Mouse (Mus musculus) CH12.LX (cell line): ENCODE measurements around the gene Lrrc3b. TPM values are rescaled to one million over a fixed set of nuclear protein-coding genes. Genes with fewer than 3 reads are reported as not detected.

Experiments used
- DNase-seq: peaks from one replicate; pipeline ENCODE4 v3.0.0-alpha.2; 2013; ENCODE audit errors: extremely low read depth
- H3K27ac ChIP-seq: 2 replicates; pipeline ENCODE4 v1.5.1; 2012; ENCODE audit warnings: low read depth, mild to moderate bottlenecking, control low read depth, moderate library complexity; ENCODE audit not compliant: insufficient read depth
- H3K27me3 ChIP-seq: replicated peaks from 2 replicates; pipeline ENCODE3; 2012; ENCODE audit warnings: inconsistent platforms
- H3K36me3 ChIP-seq, 2 experiments: replicated peaks in 1 of 2; 2 replicates each; pipeline versions ENCODE3 to v1.6.1; 2012; ENCODE audit warnings: inconsistent platforms in 1 of 2, low read length in 1 of 2, mild to moderate bottlenecking in 1 of 2, mixed read lengths in 1 of 2, moderate library complexity in 1 of 2; ENCODE audit not compliant: control insufficient read depth in 1 of 2, insufficient read depth in 1 of 2
- H3K4me1 ChIP-seq, 2 experiments: 2 replicates each; pipeline ENCODE4 v1.6.1; 2012; ENCODE audit warnings: inconsistent platforms in 1 of 2, moderate library complexity in 1 of 2; ENCODE audit not compliant: insufficient read depth in 2 of 2, control insufficient read depth in 1 of 2
- H3K4me2 ChIP-seq: 2 replicates; pipeline ENCODE4 v1.6.1; 2012; ENCODE audit warnings: low read depth, mild to moderate bottlenecking, control low read depth; ENCODE audit not compliant: poor library complexity, insufficient read depth, severe bottlenecking
- H3K4me3 ChIP-seq, 3 experiments: fragments of 150-350 bp in 1 of 3; sonication (generic) in 1 of 3; replicated peaks in 1 of 3; 2 replicates each; pipeline versions ENCODE3 to v1.5.1; 2011 to 2012; ENCODE audit warnings: low read depth in 2 of 3, low read length in 2 of 3, mild to moderate bottlenecking in 2 of 3, moderate library complexity in 2 of 3, control low read depth in 1 of 3, improper control_type of control experiment in 1 of 3, inconsistent platforms in 1 of 3, mixed read lengths in 1 of 3; ENCODE audit not compliant: poor library complexity in 1 of 3
- H3K79me2 ChIP-seq: replicated peaks from 2 replicates; pipeline ENCODE4 v1.6.1; 2012; ENCODE audit warnings: mild to moderate bottlenecking, moderate library complexity; ENCODE audit not compliant: control insufficient read depth, poor library complexity, insufficient read depth, severe bottlenecking; ENCODE audit errors: extremely low read depth
- H3K9ac ChIP-seq: 2 replicates; pipeline ENCODE4 v1.6.1; 2012; ENCODE audit warnings: low read depth, mild to moderate bottlenecking, control low read depth, moderate library complexity; ENCODE audit not compliant: insufficient read depth
- H3K9me3 ChIP-seq: replicated peaks from 2 replicates; pipeline ENCODE3; 2012; ENCODE audit warnings: low read length, inconsistent platforms, mixed read lengths
- BHLHE40 ChIP-seq: IDR thresholded peaks from 2 replicates; pipeline ENCODE4 v1.6.1; 2011; ENCODE audit warnings: mild to moderate bottlenecking, low read depth, low read length, improper control_type of control experiment
- CTCF ChIP-seq, 2 experiments: IDR thresholded peaks in 1 of 2; conservative IDR thresholded peaks in 1 of 2; 2 replicates each; pipeline ENCODE4 v1.5.1; 2011 to 2012; ENCODE audit warnings: low read depth in 2 of 2, low read length in 2 of 2, improper control_type of control experiment in 1 of 2, inconsistent platforms in 1 of 2, mild to moderate bottlenecking in 1 of 2, moderate library complexity in 1 of 2
- E2F4 ChIP-seq: IDR thresholded peaks from 2 replicates; pipeline ENCODE4 v1.6.1; 2011; ENCODE audit warnings: low read depth, low read length, improper control_type of control experiment; ENCODE audit not compliant: insufficient replicate concordance
- ELF1 ChIP-seq: IDR thresholded peaks from 2 replicates; pipeline ENCODE4 v1.6.1; 2014; ENCODE audit warnings: low read depth, mild to moderate bottlenecking, inconsistent platforms, low read length, improper control_type of control experiment
- EP300 ChIP-seq: IDR thresholded peaks from 2 replicates; pipeline ENCODE4 v1.6.1; 2011; ENCODE audit warnings: low read length, improper control_type of control experiment
- ETS1 ChIP-seq: conservative IDR thresholded peaks from 2 replicates; pipeline ENCODE4 v1.6.1; 2012; ENCODE audit warnings: low read depth, mild to moderate bottlenecking, inconsistent platforms, low read length, improper control_type of control experiment, moderate library complexity
- GABPA ChIP-seq: IDR thresholded peaks from 2 replicates; pipeline ENCODE4 v1.6.1; 2012; ENCODE audit warnings: low read depth, low read length, improper control_type of control experiment, inconsistent platforms; ENCODE audit not compliant: insufficient replicate concordance
- IRF4 ChIP-seq: IDR thresholded peaks from 2 replicates; pipeline ENCODE4 v1.6.1; 2014; ENCODE audit warnings: low read depth, mild to moderate bottlenecking, inconsistent platforms, low read length, improper control_type of control experiment
- JUND ChIP-seq: conservative IDR thresholded peaks from 2 replicates; pipeline ENCODE4 v1.6.1; 2011; ENCODE audit warnings: low read depth, low read length, improper control_type of control experiment
- KAT2A ChIP-seq: IDR thresholded peaks from 2 replicates; pipeline ENCODE4 v1.6.1; 2012; ENCODE audit warnings: low read length, improper control_type of control experiment, inconsistent platforms; ENCODE audit not compliant: insufficient replicate concordance
- MAZ ChIP-seq: IDR thresholded peaks from 2 replicates; pipeline ENCODE4 v1.6.1; 2012; ENCODE audit warnings: low read depth, mild to moderate bottlenecking, inconsistent platforms, low read length, improper control_type of control experiment, moderate library complexity
- MEF2A ChIP-seq: IDR thresholded peaks from 2 replicates; pipeline ENCODE4 v1.6.1; 2014; ENCODE audit warnings: low read depth, mild to moderate bottlenecking, inconsistent platforms, low read length, improper control_type of control experiment, borderline replicate concordance
- MXI1 ChIP-seq: IDR thresholded peaks from 2 replicates; pipeline ENCODE4 v1.6.1; 2011; ENCODE audit warnings: mild to moderate bottlenecking, low read depth, low read length, improper control_type of control experiment
- MYC ChIP-seq: IDR thresholded peaks from 2 replicates; pipeline ENCODE4 v1.6.1; 2011; ENCODE audit warnings: low read depth, mild to moderate bottlenecking, improper control_type of control experiment, low read length
- PAX5 ChIP-seq: IDR thresholded peaks from 2 replicates; pipeline ENCODE4 v1.6.1; 2012; ENCODE audit warnings: low read length, inconsistent platforms, mixed read lengths
- POLR2A ChIP-seq: IDR thresholded peaks from 2 replicates; pipeline ENCODE4 v1.6.1; 2011; ENCODE audit warnings: low read depth, mild to moderate bottlenecking, improper control_type of control experiment, low read length
- SIN3A ChIP-seq: IDR thresholded peaks from 2 replicates; pipeline ENCODE4 v1.6.1; 2012; ENCODE audit warnings: low read length, improper control_type of control experiment, inconsistent platforms
- SMC3 ChIP-seq: IDR thresholded peaks from 2 replicates; pipeline ENCODE4 v1.6.1; 2011; ENCODE audit warnings: low read depth, low read length, improper control_type of control experiment
- TCF12 ChIP-seq: IDR thresholded peaks from 2 replicates; pipeline ENCODE4 v1.6.1; 2014; ENCODE audit warnings: low read depth, mild to moderate bottlenecking, inconsistent platforms, low read length, improper control_type of control experiment
- USF2 ChIP-seq: conservative IDR thresholded peaks from 2 replicates; pipeline ENCODE4 v1.6.1; 2011; ENCODE audit warnings: low read depth, low read length, improper control_type of control experiment
- ZC3H11A ChIP-seq: IDR thresholded peaks from 2 replicates; pipeline ENCODE4 v1.6.1; 2012; ENCODE audit warnings: low read depth, mild to moderate bottlenecking, inconsistent platforms, low read length, improper control_type of control experiment
- ZKSCAN1 ChIP-seq: IDR thresholded peaks from 2 replicates; pipeline ENCODE4 v1.6.1; 2012; ENCODE audit warnings: low read depth, inconsistent platforms, low read length, improper control_type of control experiment, borderline replicate concordance
- ZMIZ1 ChIP-seq: IDR thresholded peaks from 2 replicates; pipeline ENCODE4 v1.6.1; 2012; ENCODE audit warnings: low read depth, mild to moderate bottlenecking, inconsistent platforms, low read length, improper control_type of control experiment
- ZNF384 ChIP-seq: IDR thresholded peaks from 2 replicates; pipeline ENCODE4 v1.6.1; 2012; ENCODE audit warnings: low read depth, low read length, improper control_type of control experiment, inconsistent platforms
- dilution Hi-C: fragments of 300-500 bp; cut with MboI; formaldehyde crosslinking; loops from 2 replicates; pipeline ENCODE4 v1.14.3; 2020; ENCODE audit warnings: low sequenced_read_pairs; ENCODE audit not compliant: extremely low pct_unique_long_range_greater_than_20kb, extremely low pct_ligation_motif_present
- in situ Hi-C: fragments of 300-500 bp; cut with MboI; formaldehyde crosslinking; loops from 3 replicates; pipeline ENCODE4 v1.14.3; 2019; ENCODE audit warnings: low sequenced_read_pairs, low pct_ligation_motif_present, low pct_unique_long_range_greater_than_20kb, mixed read lengths
- polyA plus RNA-seq: library from polyadenylated mRNA; unstranded; fragments of >175 nt; gene quantifications from 2 replicates; pipeline ENCODE4 v1.2.1, GENCODE M21; 2012; ENCODE audit warnings: low read depth; ENCODE audit not compliant: insufficient read length
- total RNA-seq, 2 experiments: library from RNA; depleted of rRNA; stranded (reverse); fragments of 300-350 nt in 1 of 2; fragments of >200 nt in 1 of 2; gene quantifications; 2 replicates each; pipeline ENCODE4 v1.2.3; 2012 to 2014

The Lrrc3b gene
- total and polyA plus RNA-seq, 3 experiments: not detected

DNA sequence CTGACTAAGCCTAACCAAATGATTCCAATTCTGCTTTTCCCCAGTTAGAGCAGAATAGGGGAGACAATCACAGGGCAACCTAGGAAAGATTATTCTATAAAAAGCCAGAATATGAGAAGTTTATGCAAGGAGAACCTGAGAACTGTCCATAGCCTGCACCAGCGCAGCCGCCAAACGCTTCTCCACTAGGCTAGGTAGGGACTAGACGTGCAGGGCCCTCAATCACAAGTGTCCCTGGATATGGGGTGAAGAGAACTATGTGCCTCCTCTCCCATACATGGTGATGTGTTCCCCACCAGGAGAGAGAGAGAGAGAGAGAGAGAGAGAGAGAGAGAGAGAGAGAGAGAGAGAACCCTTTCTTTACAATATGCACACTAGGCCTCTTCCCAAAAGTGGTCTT, 2.2 kb downstream of the Lrrc3b start:
- in situ Hi-C loops: no loop called here
- no peak overlapping the region for H3K4me2 ChIP-seq

DNA sequence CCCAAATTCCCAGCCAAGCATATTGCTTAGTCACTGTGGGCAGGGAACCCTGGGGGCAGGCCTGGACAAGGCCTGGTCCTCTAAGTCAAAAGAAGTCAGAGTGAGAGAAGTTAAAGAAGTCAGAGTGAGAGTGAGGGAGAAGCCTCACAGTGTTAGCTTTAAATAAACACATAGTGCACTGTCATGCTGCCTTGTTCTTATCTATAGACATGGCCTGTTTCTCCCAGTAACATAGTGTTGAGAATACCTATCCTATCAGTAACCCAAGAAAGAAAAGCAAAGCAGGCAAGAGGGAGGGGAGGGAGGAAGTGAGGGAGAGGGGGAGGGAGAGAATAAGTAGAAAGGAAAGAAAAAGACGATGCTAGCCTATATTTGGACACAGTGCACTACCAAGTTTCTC, 6.4 kb downstream of the Lrrc3b start:
- Histone ChIP-seq H3K79me2 (no peaks in the 10 kb centered on the region), H3K4me3 (no peak overlapping the region), H3K36me3 (no peaks in the 10 kb centered on the region), H3K27ac (no peak overlapping the region), H3K9me3 (no peaks in the 10 kb centered on the region), H3K4me2 (no peak overlapping the region), H3K27me3 (no peaks in the 10 kb centered on the region), H3K9ac (no peak overlapping the region), H3K4me1 (peaks cover 0 to 7% of the 10 kb centered on the region in 2 experiments; a peak in 1 of 4 replicates)
- DNase-seq: no peak
- TF ChIP-seq USF2 (no peak), MYC (no peak), JUND (no peak), MXI1 (no peak), MAZ (no peak), ZMIZ1 (no peak), EP300 (no peak)
- dilution Hi-C loops: no loop called here
- in situ Hi-C loops: no loop called here

More for the DNA sequence above, 2.2 kb downstream of the Lrrc3b start:
- DNase-seq: no peak
- Histone ChIP-seq H3K36me3 (no peaks in the 10 kb centered on the region), H3K4me1 (peaks cover 0 to 7% of the 10 kb centered on the region in 2 experiments; a peak in 1 of 4 replicates), H3K27ac (no peak overlapping the region), H3K4me3 (no peak overlapping the region), H3K9me3 (no peaks in the 10 kb centered on the region), H3K9ac (no peak overlapping the region), H3K79me2 (no peaks in the 10 kb centered on the region), H3K27me3 (no peaks in the 10 kb centered on the region)
- TF ChIP-seq MXI1 (no peak), GABPA (no peak), PAX5 (no peak), CTCF (conservative IDR thresholded peaks at IDR 0.05 in 1 of 2, IDR thresholded peaks at IDR 0.05 in 1 of 2; ENCODE audit: low read depth in 2 of 2, low read length in 2 of 2) (no peak), ZKSCAN1 (no peak), IRF4 (no peak), MAZ (no peak), MEF2A (no peak), KAT2A (no peak), ZNF384 (no peak), BHLHE40 (no peak), TCF12 (no peak), EP300 (no peak), ETS1 (no peak), E2F4 (no peak), SMC3 (no peak), ZC3H11A (no peak), ELF1 (no peak), POLR2A (no peak), SIN3A (no peak)
- dilution Hi-C loops: no loop called here
